Mouse (Mus musculus): ENCODE data around the gene Iah1.

DNA sequence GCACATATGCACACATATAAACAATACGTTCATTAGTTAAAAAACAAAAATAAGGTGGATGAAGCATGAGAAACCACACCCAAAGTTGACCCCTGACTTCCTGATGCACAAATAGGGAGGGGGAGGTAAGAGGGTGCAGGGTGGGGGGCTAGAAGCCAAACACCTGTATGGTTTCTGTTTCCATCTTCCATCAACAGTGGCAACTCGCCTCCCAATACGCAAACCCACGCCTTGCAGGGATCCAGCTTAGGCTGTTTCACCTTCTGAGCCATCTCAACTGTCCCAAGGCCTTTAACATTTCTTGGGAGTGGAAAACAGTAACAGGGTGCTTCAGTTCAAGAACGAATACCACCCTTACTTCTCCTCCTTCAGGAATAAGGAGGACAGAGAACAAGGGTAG lies 21.0 kb downstream of the Iah1 start:
- no peak for TF ChIP-seq USF1 (IDR thresholded peaks at IDR 0.05; ENCODE audit: low read depth)
- no peak for TF ChIP-seq POLR2A (IDR thresholded peaks at IDR 0.05; ENCODE audit: insufficient read length, low read depth)
- TF ChIP-seq MAX (IDR thresholded peaks at IDR 0.05; ENCODE audit: low read depth): no peak
- TF ChIP-seq E2F4 (IDR thresholded peaks at IDR 0.05; ENCODE audit: insufficient read depth): no peak
- no peak for TF ChIP-seq TCF3 (IDR thresholded peaks at IDR 0.05; ENCODE audit: insufficient read length, low read depth)
- TF ChIP-seq CEBPB (IDR thresholded peaks at IDR 0.05; ENCODE audit: insufficient read depth, poor library complexity, severe bottlenecking): no peak
- TF ChIP-seq MYOD1 (IDR thresholded peaks at IDR 0.05; ENCODE audit: control insufficient read depth in 1 of 3, insufficient read length in 2 of 3, low read depth in 2 of 3): no peak
- no peak for TF ChIP-seq SRF (IDR thresholded peaks at IDR 0.05; ENCODE audit: control insufficient read depth, insufficient read length, low read depth)
- TF ChIP-seq TCF12 (IDR thresholded peaks at IDR 0.05; ENCODE audit: insufficient read depth, poor library complexity, severe bottlenecking): no peak
- no peak for TF ChIP-seq MYOG (IDR thresholded peaks at IDR 0.05; ENCODE audit: control insufficient read depth in 1 of 3, insufficient read depth in 1 of 3, insufficient read length in 2 of 3, low read depth in 2 of 3)
